Mouse (Mus musculus): ENCODE results near the gene Chid1.

Gene Chid1

GRCm38 (mm10) chr7:141558946-141559345, 19.3 kb upstream of the Chid1 start:
- peak; percentile 28 to 70 for DNase-seq (ENCODE audit: low spot score in 2 of 2)

- peak; percentile 41 to 61 for DNase-seq (ENCODE audit: low spot score in 2 of 2)
Measured at GRCm38 (mm10) chr7:141558329-141558776, 18.7 kb upstream of the Chid1 start.

- no peak for DNase-seq (ENCODE audit: low spot score in 2 of 2)
Measured at GRCm38 (mm10) chr7:141550464-141550863, 10.8 kb upstream of the Chid1 start.

GRCm38 (mm10) chr7:141549432-141550061, 9.9 kb upstream of the Chid1 start:
- DNase-seq (ENCODE audit: low spot score in 2 of 2) = peak in 1 of 2 experiments; percentile 15

- no peak for DNase-seq (ENCODE audit: low spot score in 2 of 2)
Measured at GRCm38 (mm10) chr7:141544654-141545053, 5.0 kb upstream of the Chid1 start.

GRCm38 (mm10) chr7:141542588-141542987, 2.9 kb upstream of the Chid1 start:
- no peak for DNase-seq (ENCODE audit: low spot score in 2 of 2)

GRCm38 (mm10) chr7:141541681-141542080, 2.0 kb upstream of the Chid1 start:
- DNase-seq (ENCODE audit: low spot score in 2 of 2) = no peak

- DNase-seq (ENCODE audit: low spot score in 2 of 2) = peak; percentile 67 to 70
Measured at GRCm38 (mm10) chr7:141540312-141541081, 840 bp upstream of the Chid1 start.

- DNase-seq (ENCODE audit: low spot score in 2 of 2) = peak in 1 of 2 experiments; percentile 11
Measured at GRCm38 (mm10) chr7:141538852-141539555, 653 bp downstream of the Chid1 start.

- no peak for DNase-seq (ENCODE audit: low spot score in 2 of 2)
Measured at GRCm38 (mm10) chr7:141535570-141535969, 4.1 kb downstream of the Chid1 start.

- no peak for DNase-seq (ENCODE audit: low spot score in 2 of 2)
Measured at GRCm38 (mm10) chr7:141525580-141525925, 14.1 kb downstream of the Chid1 start.

- DNase-seq (ENCODE audit: low spot score in 2 of 2) = peak; percentile 82 to 87
Measured at GRCm38 (mm10) chr7:141524760-141525579, 14.7 kb downstream of the Chid1 start.

GRCm38 (mm10) chr7:141524271-141524670, 15.4 kb downstream of the Chid1 start:
- DNase-seq (ENCODE audit: low spot score in 2 of 2) = no peak

GRCm38 (mm10) chr7:141523007-141523406, 16.6 kb downstream of the Chid1 start:
- no peak for DNase-seq (ENCODE audit: low spot score in 2 of 2)

GRCm38 (mm10) chr7:141519795-141520194, 19.9 kb downstream of the Chid1 start:
- DNase-seq (ENCODE audit: low spot score in 2 of 2) = no peak

GRCm38 (mm10) chr7:141518926-141519325, 20.7 kb downstream of the Chid1 start:
- DNase-seq (ENCODE audit: low spot score in 2 of 2) = peak; percentile 4 to 20

- DNase-seq (ENCODE audit: low spot score in 2 of 2) = no peak
Measured at GRCm38 (mm10) chr7:141518296-141518695, 21.4 kb downstream of the Chid1 start.

- DNase-seq (ENCODE audit: low spot score in 2 of 2) = no peak
Measured at GRCm38 (mm10) chr7:141517638-141518037, 22.0 kb downstream of the Chid1 start.

- no peak for DNase-seq (ENCODE audit: low spot score in 2 of 2)
Measured at GRCm38 (mm10) chr7:141510681-141511191, 28.9 kb downstream of the Chid1 start.

GRCm38 (mm10) chr7:141510196-141510595, 29.5 kb downstream of the Chid1 start:
- no peak for DNase-seq (ENCODE audit: low spot score in 2 of 2)

GRCm38 (mm10) chr7:141508160-141508559, 31.5 kb downstream of the Chid1 start:
- DNase-seq (ENCODE audit: low spot score in 2 of 2) = no peak
